Mouse (Mus musculus): ENCODE measurements around the gene Podn. TPM values are rescaled to one million over a fixed set of nuclear protein-coding genes. Genes with fewer than 3 reads are reported as not detected.

Podn gene
- polyA plus RNA-seq, 1 experiment from 2014 or later, result 0.64 TPM

GRCm38 (mm10) chr4:108024641-108025040, 71.6 kb downstream of the Podn start:
- no peak overlapping the region for H3K4me3 ChIP-seq (ENCODE audit: low read length)
- H3K27ac ChIP-seq (ENCODE audit: low read length), result no peak overlapping the region
- no peak for ATAC-seq (replicated peaks; ENCODE audit: extremely low read depth, insufficient read depth, low FRiP score)
- no peak overlapping the region for H3K4me2 ChIP-seq (ENCODE audit: low read depth, low read length)
- H3K4me1 ChIP-seq (ENCODE audit: control insufficient read depth, insufficient read depth, low read length), result no peaks in the 10 kb centered on the region
- no peaks in the 10 kb centered on the region for H3K36me3 ChIP-seq (ENCODE audit: control insufficient read depth, insufficient read depth)
- WGBS, result 68% methylated on average over 5 of the region's 5 CpGs
- no peak overlapping the region for H3K9ac ChIP-seq (ENCODE audit: low read length)
- 0 out of 2 replicates have a peak, but pooled peaks cover 7% of the 10 kb centered on the region for H3K9me3 ChIP-seq (replicated peaks; ENCODE audit: control insufficient read depth, low read length)
- peaks cover 2% of the 10 kb centered on the region; the same call in 1 of the 2 replicates for H3K27me3 ChIP-seq (ENCODE audit: control insufficient read depth, insufficient read depth, low read length)

- no peak overlapping the region for H3K4me2 ChIP-seq (ENCODE audit: low read depth, low read length)
- WGBS, result 87% methylated on average over 4 of the region's 4 CpGs
- no peak overlapping the region for H3K9ac ChIP-seq (ENCODE audit: low read length)
- no peaks in the 10 kb centered on the region for H3K27me3 ChIP-seq (ENCODE audit: control insufficient read depth, insufficient read depth, low read length)
- H3K4me3 ChIP-seq (ENCODE audit: low read length), result no peak overlapping the region
- no peak for ATAC-seq (replicated peaks; ENCODE audit: extremely low read depth, insufficient read depth, low FRiP score)
- H3K9me3 ChIP-seq (replicated peaks; ENCODE audit: control insufficient read depth, low read length), result 0 out of 2 replicates have a peak, but pooled peaks cover 7% of the 10 kb centered on the region
- H3K36me3 ChIP-seq (ENCODE audit: control insufficient read depth, insufficient read depth), result no peaks in the 10 kb centered on the region
- H3K4me1 ChIP-seq (ENCODE audit: control insufficient read depth, insufficient read depth, low read length), result no peaks in the 10 kb centered on the region
- H3K27ac ChIP-seq (ENCODE audit: low read length), result no peak overlapping the region
Observed at GRCm38 (mm10) chr4:108023186-108023585, 73.1 kb downstream of the Podn start.

GRCm38 (mm10) chr4:108020178-108020577, 76.1 kb downstream of the Podn start:
- H3K4me2 ChIP-seq (ENCODE audit: low read depth, low read length), result no peak overlapping the region
- H3K36me3 ChIP-seq (ENCODE audit: control insufficient read depth, insufficient read depth), result no peaks in the 10 kb centered on the region
- H3K9me3 ChIP-seq (replicated peaks; ENCODE audit: control insufficient read depth, low read length), result 0 out of 2 replicates have a peak, but pooled peaks cover 7% of the 10 kb centered on the region
- H3K9ac ChIP-seq (ENCODE audit: low read length), result no peak overlapping the region
- no peaks in the 10 kb centered on the region for H3K27me3 ChIP-seq (ENCODE audit: control insufficient read depth, insufficient read depth, low read length)
- H3K4me3 ChIP-seq (ENCODE audit: low read length), result no peak overlapping the region
- no peak overlapping the region for H3K27ac ChIP-seq (ENCODE audit: low read length)
- H3K4me1 ChIP-seq (ENCODE audit: control insufficient read depth, insufficient read depth, low read length), result peaks cover 5% of the 10 kb centered on the region; the same call in 1 of the 2 replicates
- no peak for ATAC-seq (replicated peaks; ENCODE audit: extremely low read depth, insufficient read depth, low FRiP score)
- WGBS, result 81% methylated on average over 6 of the region's 6 CpGs

- Histone ChIP-seq H3K4me1 (ENCODE audit: control insufficient read depth, insufficient read depth, low read length) (peaks cover 10% of the 10 kb centered on the region; the same call in 1 of the 2 replicates), H3K4me2 (ENCODE audit: low read depth, low read length) (no peak overlapping the region), H3K9ac (ENCODE audit: low read length) (no peak overlapping the region), H3K27ac (ENCODE audit: low read length) (no peak overlapping the region), H3K27me3 (ENCODE audit: control insufficient read depth, insufficient read depth, low read length) (no peaks in the 10 kb centered on the region), H3K9me3 (replicated peaks; ENCODE audit: control insufficient read depth, low read length) (0 out of 2 replicates have a peak, but pooled peaks cover 7% of the 10 kb centered on the region), H3K36me3 (ENCODE audit: control insufficient read depth, insufficient read depth) (no peaks in the 10 kb centered on the region), H3K4me3 (ENCODE audit: low read length) (no peak overlapping the region)
- WGBS, result 38% methylated on average over 14 of the region's 14 CpGs
- no peak for ATAC-seq (replicated peaks; ENCODE audit: extremely low read depth, insufficient read depth, low FRiP score)
Observed at GRCm38 (mm10) chr4:108018961-108019921, 77.0 kb downstream of the Podn start.

- peaks cover 10% of the 10 kb centered on the region; the same call in 1 of the 2 replicates for H3K4me1 ChIP-seq (ENCODE audit: control insufficient read depth, insufficient read depth, low read length)
- H3K4me2 ChIP-seq (ENCODE audit: low read depth, low read length), result no peak overlapping the region
- H3K9ac ChIP-seq (ENCODE audit: low read length), result no peak overlapping the region
- 39% methylated on average over 10 of the region's 10 CpGs for WGBS
- no peaks in the 10 kb centered on the region for H3K36me3 ChIP-seq (ENCODE audit: control insufficient read depth, insufficient read depth)
- no peak overlapping the region for H3K27ac ChIP-seq (ENCODE audit: low read length)
- ATAC-seq (replicated peaks; ENCODE audit: extremely low read depth, insufficient read depth, low FRiP score), result no peak; the same call in 1 of the 2 replicates
- H3K27me3 ChIP-seq (ENCODE audit: control insufficient read depth, insufficient read depth, low read length), result no peaks in the 10 kb centered on the region
- no peak overlapping the region for H3K4me3 ChIP-seq (ENCODE audit: low read length)
- 0 out of 2 replicates have a peak, but pooled peaks cover 7% of the 10 kb centered on the region for H3K9me3 ChIP-seq (replicated peaks; ENCODE audit: control insufficient read depth, low read length)
Observed at GRCm38 (mm10) chr4:108018241-108018923, 77.9 kb downstream of the Podn start.

- H3K36me3 ChIP-seq (ENCODE audit: control insufficient read depth, insufficient read depth), result no peaks in the 10 kb centered on the region
- no peak for ATAC-seq (replicated peaks; ENCODE audit: extremely low read depth, insufficient read depth, low FRiP score)
- H3K27ac ChIP-seq (ENCODE audit: low read length), result no peak overlapping the region
- peaks cover 10% of the 10 kb centered on the region; the same call in 1 of the 2 replicates for H3K4me1 ChIP-seq (ENCODE audit: control insufficient read depth, insufficient read depth, low read length)
- no peak overlapping the region for H3K4me2 ChIP-seq (ENCODE audit: low read depth, low read length)
- no peak overlapping the region for H3K4me3 ChIP-seq (ENCODE audit: low read length)
- WGBS, result 75% methylated on average over 7 of the region's 7 CpGs
- 0 out of 2 replicates have a peak, but pooled peaks cover 7% of the 10 kb centered on the region for H3K9me3 ChIP-seq (replicated peaks; ENCODE audit: control insufficient read depth, low read length)
- H3K9ac ChIP-seq (ENCODE audit: low read length), result no peak overlapping the region
- no peaks in the 10 kb centered on the region for H3K27me3 ChIP-seq (ENCODE audit: control insufficient read depth, insufficient read depth, low read length)
Observed at GRCm38 (mm10) chr4:108017839-108018238, 78.4 kb downstream of the Podn start.

- H3K4me3 ChIP-seq (ENCODE audit: low read length), result no peak overlapping the region
- no peak overlapping the region for H3K4me2 ChIP-seq (ENCODE audit: low read depth, low read length)
- no peaks in the 10 kb centered on the region for H3K36me3 ChIP-seq (ENCODE audit: control insufficient read depth, insufficient read depth)
- H3K9me3 ChIP-seq (replicated peaks; ENCODE audit: control insufficient read depth, low read length), result 0 out of 2 replicates have a peak, but pooled peaks cover 7% of the 10 kb centered on the region
- ATAC-seq (replicated peaks; ENCODE audit: extremely low read depth, insufficient read depth, low FRiP score), result no peak
- peaks cover 10% of the 10 kb centered on the region; the same call in 1 of the 2 replicates for H3K4me1 ChIP-seq (ENCODE audit: control insufficient read depth, insufficient read depth, low read length)
- no peaks in the 10 kb centered on the region for H3K27me3 ChIP-seq (ENCODE audit: control insufficient read depth, insufficient read depth, low read length)
- WGBS, result 82% methylated on average over 3 of the region's 3 CpGs
- no peak overlapping the region for H3K9ac ChIP-seq (ENCODE audit: low read length)
- no peak overlapping the region for H3K27ac ChIP-seq (ENCODE audit: low read length)
Observed at GRCm38 (mm10) chr4:108016321-108016720, 79.9 kb downstream of the Podn start.

GRCm38 (mm10) chr4:108015067-108015765, 81.0 kb downstream of the Podn start:
- Histone ChIP-seq H3K9ac (ENCODE audit: low read length) (no peak overlapping the region), H3K36me3 (ENCODE audit: control insufficient read depth, insufficient read depth) (no peaks in the 10 kb centered on the region), H3K27me3 (ENCODE audit: control insufficient read depth, insufficient read depth, low read length) (no peaks in the 10 kb centered on the region), H3K9me3 (replicated peaks; ENCODE audit: control insufficient read depth, low read length) (0 out of 2 replicates have a peak, but pooled peaks cover 2% of the 10 kb centered on the region), H3K4me2 (ENCODE audit: low read depth, low read length) (no peak overlapping the region), H3K27ac (ENCODE audit: low read length) (no peak overlapping the region), H3K4me3 (ENCODE audit: low read length) (no peak overlapping the region), H3K4me1 (ENCODE audit: control insufficient read depth, insufficient read depth, low read length) (peaks cover 10% of the 10 kb centered on the region; the same call in 1 of the 2 replicates)
- ATAC-seq (replicated peaks; ENCODE audit: extremely low read depth, insufficient read depth, low FRiP score), result peak; percentile 52; the same call in 1 of the 2 replicates
- 53% methylated on average over 14 of the region's 14 CpGs for WGBS

Data from heart, embryonic 16.5 days (tissue).